Mouse (Mus musculus) granulocyte monocyte progenitor cell, adult 5-6 weeks (primary cell): ENCODE measurements around the gene Nipbl. TPM values are rescaled to one million over a fixed set of nuclear protein-coding genes. Genes with fewer than 3 reads are reported as not detected.
"Not testable (repeated sequence)": the region's sequence is repeated elsewhere in the genome, so short reads cannot be mapped to it uniquely, and the experiment has no call there.

Experiments used
- ATAC-seq: replicated peaks from 2 replicates; pipeline ENCODE4 v1.8.0; 2016; ENCODE audit warnings: mild to moderate bottlenecking, moderate TSS enrichment, inconsistent platforms; ENCODE audit not compliant: poor library complexity, severe bottlenecking
- total RNA-seq, 2 experiments: library from RNA; stranded (forward) in 1 of 2; stranded (reverse) in 1 of 2; fragments of 200-712, 200-1000 nt in 1 of 2; fragments of >200 nt in 1 of 2; fragmentation: Nextera tagmentation in 1 of 2; gene quantifications; 2 replicates each; pipeline ENCODE4 v1.2.3; 2014 to 2017

Gene Nipbl
- total RNA-seq, 2 experiments from 2014 or later = 46.2 to 55.8 TPM

- no peak for ATAC-seq
Measured at GRCm38 (mm10) chr15:8317381-8317780, 126.9 kb downstream of the Nipbl start.

- no peak for ATAC-seq
Measured at GRCm38 (mm10) chr15:8305474-8305873, 138.8 kb downstream of the Nipbl start.

GRCm38 (mm10) chr15:8302944-8303343 is 141.3 kb downstream of the Nipbl start:
- no peak for ATAC-seq

- ATAC-seq = 0 out of 2 replicates have a peak, but pooled peaks have one; percentile 9
Measured at GRCm38 (mm10) chr15:8294150-8294549, 150.1 kb downstream of the Nipbl start.

- ATAC-seq = no peak
Measured at GRCm38 (mm10) chr15:8291251-8291650, 153.0 kb downstream of the Nipbl start.

- no peak for ATAC-seq
Measured at GRCm38 (mm10) chr15:8282155-8282554, 162.1 kb downstream of the Nipbl start.

- no peak for ATAC-seq
Measured at GRCm38 (mm10) chr15:8281701-8282100, 162.6 kb downstream of the Nipbl start.

GRCm38 (mm10) chr15:8279929-8280610 is 164.2 kb downstream of the Nipbl start:
- peak; percentile 59 for ATAC-seq

GRCm38 (mm10) chr15:8279320-8279779 is 164.9 kb downstream of the Nipbl start:
- ATAC-seq = peak; percentile 71

- ATAC-seq = not testable (repeated sequence)
Measured at GRCm38 (mm10) chr15:8277916-8278315, 166.3 kb downstream of the Nipbl start.

GRCm38 (mm10) chr15:8271952-8272351 is 172.3 kb downstream of the Nipbl start:
- ATAC-seq = no peak

GRCm38 (mm10) chr15:8268231-8268630 is 176.0 kb downstream of the Nipbl start:
- no peak for ATAC-seq

GRCm38 (mm10) chr15:8267211-8267610 is 177.1 kb downstream of the Nipbl start:
- no peak for ATAC-seq

GRCm38 (mm10) chr15:8265946-8266345 is 178.3 kb downstream of the Nipbl start:
- ATAC-seq = no peak

Other genes with a start within 250 kb of the Nipbl start
- gene Gm2310, start 75.5 kb upstream of the Nipbl start, total RNA-seq (2014; fragmentation: Nextera tagmentation) = not detected in 2 replicates
- gene Gm2310, start 75.5 kb upstream of the Nipbl start, total RNA-seq (2017) = not detected in 2 replicates